Mouse (Mus musculus): ENCODE data around the gene Zfp994. TPM values are rescaled to one million over a fixed set of nuclear protein-coding genes. Genes with fewer than 3 reads are reported as not detected.
"Not testable (repeated sequence)": the region's sequence is repeated elsewhere in the genome, so short reads cannot be mapped to it uniquely, and the experiment has no call there.

The Zfp994 gene
- polyA plus RNA-seq (2011; ENCODE audit: insufficient read depth, insufficient read length, low replicate concordance, missing spikeins), result 1.1 and 1.3 TPM in 2 replicates

GRCm38 (mm10) chr17:22225422-22226012 is at the start of gene Zfp994:
Gene Zfp994, minus strand, starts transcription at chr17:22225616.
- H3K27ac ChIP-seq (ENCODE audit: control insufficient read depth, insufficient read depth, low read depth, low read length, poor library complexity), result peak within 1 kb of the TSS; percentile 53
- peak within 1 kb of the TSS; percentile 65 for H3K4me3 ChIP-seq (replicated peaks; ENCODE audit: control insufficient read depth, low read depth, low read length)
- TF ChIP-seq POLR2A (IDR thresholded peaks at IDR 0.05; ENCODE audit: borderline replicate concordance, control insufficient read depth, low read depth, low read length), result peak; percentile 76; the same call in 1 of the 2 replicates
- not testable (repeated sequence) for H3K4me1 ChIP-seq (ENCODE audit: control insufficient read depth, insufficient read depth, low read length)
- under 1% methylated on average over 23 of the region's 23 CpGs for WGBS

DNA sequence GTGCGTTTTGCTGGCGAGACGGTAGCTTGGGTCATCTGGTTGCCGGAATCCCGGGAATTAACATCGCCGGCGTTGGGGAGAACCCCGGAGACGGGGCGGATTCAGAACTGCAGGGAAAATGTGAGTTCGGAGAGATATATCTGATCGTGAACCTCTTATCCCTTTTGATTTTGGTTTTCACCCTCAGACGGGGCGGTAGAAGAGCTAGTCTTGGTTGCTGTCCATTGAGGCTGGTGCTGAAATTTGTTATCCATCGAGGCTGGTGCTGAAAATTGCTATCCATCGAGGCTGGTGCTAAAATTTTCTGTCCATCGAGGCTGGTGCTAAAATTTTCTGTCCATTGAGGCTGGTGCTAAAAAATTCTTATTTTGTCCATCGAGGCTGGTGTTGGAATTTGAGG is 5.3 kb upstream of the Zfp994 start:
- H3K4me1 ChIP-seq (ENCODE audit: control insufficient read depth, insufficient read depth, low read length); H3K27ac ChIP-seq (ENCODE audit: control insufficient read depth, insufficient read depth, low read depth, low read length, poor library complexity); H3K4me3 ChIP-seq (replicated peaks; ENCODE audit: control insufficient read depth, low read depth, low read length): not testable (repeated sequence)
- WGBS, result 62% methylated on average over 19 of the region's 19 CpGs

DNA sequence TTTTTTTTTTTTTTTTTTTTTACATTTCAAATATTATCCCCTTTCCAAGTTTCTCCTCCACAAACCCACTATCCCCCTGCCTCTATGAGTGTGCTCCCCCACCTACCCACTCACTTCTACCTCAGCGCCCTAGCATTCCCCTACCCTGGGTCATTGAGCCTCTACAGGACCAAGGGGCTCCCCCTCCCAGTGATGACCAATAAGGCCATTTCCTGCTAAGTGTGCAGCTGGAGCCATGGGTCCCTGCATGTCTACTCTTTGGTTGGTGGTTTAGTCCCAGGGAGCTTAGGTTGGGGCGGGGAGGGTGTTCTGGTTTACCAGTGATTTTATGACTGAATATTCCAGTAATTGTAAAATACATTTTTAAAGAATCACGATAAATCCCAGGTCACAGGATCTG is 401 bp downstream of the Zfp994 start:
- H3K4me1 ChIP-seq (ENCODE audit: control insufficient read depth, insufficient read depth, low read length); H3K27ac ChIP-seq (ENCODE audit: control insufficient read depth, insufficient read depth, low read depth, low read length, poor library complexity): not testable (repeated sequence)
- H3K4me3 ChIP-seq (replicated peaks; ENCODE audit: control insufficient read depth, low read depth, low read length), result peak overlapping the region; percentile 55
- 4% methylated on average over 3 of the region's 3 CpGs for WGBS

- H3K4me1 ChIP-seq (ENCODE audit: control insufficient read depth, insufficient read depth, low read length); H3K27ac ChIP-seq (ENCODE audit: control insufficient read depth, insufficient read depth, low read depth, low read length, poor library complexity): not testable (repeated sequence)
- H3K4me3 ChIP-seq (replicated peaks; ENCODE audit: control insufficient read depth, low read depth, low read length), result peak within 1 kb of the TSS; percentile 20
- WGBS, result under 1% methylated on average over 16 of the region's 16 CpGs
Measured at GRCm38 (mm10) chr17:22165722-22166294, 59.6 kb downstream of the Zfp994 start, which contains the start of gene Zfp947. Gene Zfp947, minus strand, starts transcription at chr17:22166190.

- peak overlapping the region; percentile 20 for H3K4me3 ChIP-seq (replicated peaks; ENCODE audit: control insufficient read depth, low read depth, low read length)
- WGBS, result 17% methylated on average over 3 of the region's 3 CpGs
- not testable (repeated sequence) for H3K4me1 ChIP-seq (ENCODE audit: control insufficient read depth, insufficient read depth, low read length); H3K27ac ChIP-seq (ENCODE audit: control insufficient read depth, insufficient read depth, low read depth, low read length, poor library complexity)
Measured at GRCm38 (mm10) chr17:22165304-22165703, 60.1 kb downstream of the Zfp994 start.

DNA sequence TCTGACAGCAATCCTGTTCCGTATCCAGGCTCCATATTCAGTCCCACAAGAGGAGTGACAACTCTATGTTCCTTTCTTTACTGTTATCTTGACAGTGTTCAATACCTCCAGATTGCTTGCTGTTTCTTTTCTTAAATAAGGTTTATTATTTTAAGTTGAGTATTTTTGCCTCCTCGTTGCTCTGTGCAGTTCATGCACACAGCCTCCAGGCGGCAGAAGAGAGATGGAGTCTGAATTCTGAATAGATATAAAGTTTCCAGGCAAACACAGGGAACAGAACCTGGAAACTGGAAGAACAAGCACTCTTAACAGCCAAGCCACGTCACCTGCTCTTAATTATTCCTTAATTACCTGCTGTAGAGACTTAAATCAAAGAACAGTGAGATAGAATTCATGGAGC is 71.5 kb downstream of the Zfp994 start:
- not testable (repeated sequence) for H3K4me1 ChIP-seq (ENCODE audit: control insufficient read depth, insufficient read depth, low read length); H3K4me3 ChIP-seq (replicated peaks; ENCODE audit: control insufficient read depth, low read depth, low read length); H3K27ac ChIP-seq (ENCODE audit: control insufficient read depth, insufficient read depth, low read depth, low read length, poor library complexity)
- 51% methylated on average over 4 of the region's 4 CpGs for WGBS

Other genes with a start within 250 kb of the Zfp994 start
- not detected in 2 replicates for gene Zfp947, start 59.4 kb downstream of the Zfp994 start, polyA plus RNA-seq (2011; ENCODE audit: insufficient read depth, insufficient read length, low replicate concordance, missing spikeins)
- gene CT030661.1, start 89.2 kb upstream of the Zfp994 start, polyA plus RNA-seq (2011; ENCODE audit: insufficient read depth, insufficient read length, low replicate concordance, missing spikeins), result 3.5 and 9.0 TPM in 2 replicates
- 3.9 and 12.1 TPM in 2 replicates for gene Zfp944, start 135.8 kb upstream of the Zfp994 start, polyA plus RNA-seq (2011; ENCODE audit: insufficient read depth, insufficient read length, low replicate concordance, missing spikeins)
- gene Zfp758, start 135.8 kb upstream of the Zfp994 start, polyA plus RNA-seq (2011; ENCODE audit: insufficient read depth, insufficient read length, low replicate concordance, missing spikeins), result 2.1 and 3.1 TPM in 2 replicates
- gene Zfp946, start 198.6 kb upstream of the Zfp994 start, polyA plus RNA-seq (2011; ENCODE audit: insufficient read depth, insufficient read length, low replicate concordance, missing spikeins), result 0.47 and 0.92 TPM in 2 replicates